Mouse (Mus musculus) pancreas, adult 10 weeks (tissue): ENCODE measurements around the gene Scrn1. TPM values are rescaled to one million over a fixed set of nuclear protein-coding genes. Genes with fewer than 3 reads are reported as not detected.

Source experiments
- polyA plus RNA-seq: library from polyadenylated mRNA; stranded (reverse); fragments of 350-450 nt; fragmentation: Illumina TruSeq; extraction: RNeasy Lipid Tissue Mini Kit (QIAGEN cat#74804); gene quantifications from one replicate; pipeline ENCODE4 v1.2.3, GENCODE M21; 2015; ENCODE audit warnings: low read depth, low replicate concordance; ENCODE audit not compliant: insufficient read depth

Scrn1 gene
- polyA plus RNA-seq = 2.5 TPM

DNA sequence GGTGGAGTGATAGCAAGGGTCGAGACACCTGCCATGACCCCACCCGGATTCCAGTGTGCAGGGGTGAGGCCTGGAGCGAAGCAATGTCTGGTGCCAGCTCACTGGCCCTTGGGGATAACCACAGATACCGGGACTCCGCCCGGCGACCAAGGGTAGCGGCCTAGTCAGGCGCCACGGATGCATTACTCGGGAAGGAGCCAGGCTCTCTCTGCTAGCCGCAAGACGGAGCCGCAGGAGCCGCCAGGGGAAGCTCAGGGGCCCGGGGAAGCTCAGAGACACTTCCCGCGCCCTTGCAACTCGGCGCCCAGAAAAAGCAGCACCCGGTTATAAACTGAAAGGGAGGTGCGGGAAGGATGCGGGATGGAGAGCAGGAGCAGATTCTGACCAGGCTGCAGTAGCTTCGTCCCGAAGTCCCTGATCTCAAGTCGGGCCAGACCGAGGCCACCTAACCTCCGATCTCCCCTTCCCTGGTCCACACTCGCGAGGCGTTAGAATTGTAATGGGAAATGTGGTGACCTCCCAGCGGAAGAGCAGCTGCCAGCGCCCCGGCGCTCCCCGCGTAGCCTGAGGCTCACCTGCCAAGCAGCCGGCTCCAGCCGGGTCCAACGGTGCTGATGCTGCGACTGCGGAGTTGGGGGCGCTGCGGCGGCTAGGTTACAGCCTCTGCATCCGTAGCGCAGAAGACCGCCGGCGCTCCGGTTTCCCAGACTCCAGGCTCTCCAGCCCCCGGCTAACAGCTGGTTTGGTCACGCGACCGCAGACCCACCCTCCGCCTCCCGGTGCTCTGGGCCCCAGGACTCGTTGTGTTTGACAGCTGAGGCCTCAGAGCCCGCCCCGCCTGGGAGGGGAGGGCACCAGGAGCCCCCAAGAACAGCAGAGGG is at the start of gene Scrn1:
Scrn1 (minus strand) TSS at position 825 of the 881 bp plus-strand sequence.

DNA sequence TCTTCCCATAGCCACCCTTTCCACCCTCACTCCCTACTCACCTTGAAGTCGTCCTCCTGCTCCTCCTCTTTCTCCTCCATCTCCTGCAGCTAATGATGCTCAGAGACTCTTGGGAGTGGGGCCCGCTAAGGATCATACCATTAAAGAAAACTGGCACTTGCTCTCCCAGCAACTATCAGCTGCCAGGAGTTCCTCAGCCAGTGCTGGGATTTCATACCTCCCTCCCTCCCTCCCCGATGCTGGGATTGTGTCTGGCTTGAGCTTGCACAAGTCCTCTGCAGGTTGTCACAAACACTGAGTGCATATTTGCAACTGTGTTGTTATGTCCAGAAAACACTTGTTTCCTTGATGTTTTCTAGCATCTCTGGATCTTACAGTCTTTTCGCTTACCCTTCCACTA is 30.9 kb upstream of the Scrn1 start, which contains the start of gene Fkbp14:
Fkbp14 (minus strand) TSS at position 101 of the 400 bp plus-strand sequence.

DNA sequence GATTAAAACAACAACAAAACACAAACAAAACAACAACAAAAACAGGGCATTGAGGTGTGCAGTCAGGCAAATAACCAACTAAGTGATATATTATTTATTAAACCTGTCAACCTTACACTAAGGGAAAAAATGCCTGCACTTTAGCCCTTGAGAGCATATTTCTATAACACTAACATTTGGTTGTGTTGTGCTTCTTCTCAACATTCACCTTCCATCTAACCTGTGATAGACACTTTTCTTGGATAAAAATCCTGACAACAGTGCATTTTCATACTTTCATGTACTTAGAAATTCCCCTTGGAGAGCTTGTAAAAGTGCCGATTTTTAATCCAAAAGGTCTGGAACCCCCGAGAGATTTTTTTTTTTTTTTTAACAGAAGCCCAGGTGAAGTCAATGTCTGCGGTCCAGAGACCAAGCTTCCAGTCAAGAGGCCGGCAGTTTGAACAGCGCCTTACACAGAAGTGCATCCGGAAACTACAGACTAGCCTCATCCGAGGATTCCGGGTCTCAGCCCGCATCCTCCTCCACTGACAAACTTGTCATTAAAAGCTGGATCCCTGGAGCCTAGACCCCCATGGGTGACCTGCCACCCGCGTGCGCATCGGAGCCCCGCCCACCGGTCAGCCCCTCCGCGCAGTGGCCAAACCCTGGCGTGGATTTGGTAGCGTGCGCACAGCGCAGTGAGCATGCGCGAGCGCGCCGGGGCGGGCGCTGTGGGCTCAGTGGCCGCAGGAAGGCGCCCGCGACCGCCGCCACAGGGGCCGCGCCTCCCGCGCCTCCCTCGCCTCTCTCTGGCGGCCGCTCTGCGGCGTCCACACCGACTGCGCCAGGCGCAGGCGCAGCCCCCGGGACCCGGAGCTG is 28.4 kb upstream of the Scrn1 start, which contains the start of gene Plekha8:
Plekha8 (plus strand) TSS at position 643 of the 861 bp plus-strand sequence.

Other genes with a start within 250 kb of the Scrn1 start
- gene Prr15, start 240.7 kb downstream of the Scrn1 start, polyA plus RNA-seq = not detected
- gene Wipf3, start 136.9 kb downstream of the Scrn1 start, polyA plus RNA-seq = 1.7 TPM
- gene Plekha8, start 28.6 kb upstream of the Scrn1 start, polyA plus RNA-seq = 2.0 TPM
- 4.2 TPM for gene Fkbp14, start 30.8 kb upstream of the Scrn1 start, polyA plus RNA-seq
- gene Mturn, start 115.1 kb upstream of the Scrn1 start, polyA plus RNA-seq = 6.9 TPM